Mouse (Mus musculus) heart, embryonic 15.5 days (tissue): ENCODE data around the gene Fads2. TPM values are rescaled to one million over a fixed set of nuclear protein-coding genes. Genes with fewer than 3 reads are reported as not detected.

ENCODE experiments used
- ATAC-seq: fragments of 200-750 bp; cut with Nextera tagmentation; replicated peaks from 2 replicates; pipeline ENCODE4 v1.8.0; 2017; ENCODE audit warnings: low read depth, moderate TSS enrichment; ENCODE audit not compliant: insufficient number of reproducible peaks, insufficient read depth, low FRiP score
- H3K27ac ChIP-seq: fragments of 300-500 bp; sonication (generic); 2 replicates; pipeline ENCODE4 v1.5.1; 2015; ENCODE audit warnings: mild to moderate bottlenecking, inconsistent platforms
- H3K27me3 ChIP-seq: fragments of 300-500 bp; sonication (generic); 2 replicates; pipeline ENCODE4 v1.6.1; 2015; ENCODE audit warnings: inconsistent platforms
- H3K36me3 ChIP-seq: fragments of 300-500 bp; sonication (generic); 2 replicates; pipeline ENCODE4 v1.6.1; 2015; ENCODE audit warnings: mild to moderate bottlenecking, inconsistent platforms
- H3K4me1 ChIP-seq: fragments of 300-500 bp; sonication (generic); replicated peaks from 2 replicates; pipeline ENCODE4 v1.6.1; 2015; ENCODE audit warnings: inconsistent platforms
- H3K4me2 ChIP-seq: fragments of 300-500 bp; sonication (generic); 2 replicates; pipeline ENCODE4 v1.6.1; 2015; ENCODE audit warnings: inconsistent platforms, mild to moderate bottlenecking, moderate library complexity
- H3K4me3 ChIP-seq: fragments of 300-500 bp; sonication (generic); 2 replicates; pipeline ENCODE4 v1.5.1; 2015; ENCODE audit warnings: mild to moderate bottlenecking, inconsistent platforms
- H3K9ac ChIP-seq: fragments of 300-500 bp; sonication (generic); 2 replicates; pipeline ENCODE4 v1.6.1; 2015; ENCODE audit warnings: mild to moderate bottlenecking, inconsistent platforms
- H3K9me3 ChIP-seq: fragments of 300-500 bp; sonication (generic); replicated peaks from 2 replicates; pipeline ENCODE4 v1.6.1; 2016; ENCODE audit warnings: inconsistent platforms
- WGBS: fragments of 180-500 bp; shearing (Covaris S2); methylation state at CpG from one replicate; pipeline ENCODE4 v1.1.7; 2015; ENCODE audit warnings: mixed read lengths; 5-methylcytosine and 5-hydroxymethylcytosine counted together
- polyA plus RNA-seq: library from polyadenylated mRNA; unstranded; fragments of >200 nt; fragmentation: Nextera tagmentation; extraction: Ambion mirVana; gene quantifications from 2 replicates; pipeline ENCODE4 v1.2.1, GENCODE M21; 2015

The Fads2 gene
- polyA plus RNA-seq, 1 experiment from 2014 or later = 29.3 TPM

- H3K27ac ChIP-seq = no peak overlapping the region
- no peaks in the 10 kb centered on the region for H3K27me3 ChIP-seq
- no peaks in the 10 kb centered on the region for H3K9me3 ChIP-seq
- H3K9ac ChIP-seq = no peak overlapping the region
- no peak overlapping the region for H3K4me3 ChIP-seq
- no peaks in the 10 kb centered on the region for H3K4me1 ChIP-seq
- 82% methylated on average over 5 of the region's 5 CpGs for WGBS
- H3K4me2 ChIP-seq = no peak overlapping the region
- peaks cover 71% of the 10 kb centered on the region for H3K36me3 ChIP-seq
- no peak for ATAC-seq
Measured at GRCm38 (mm10) chr19:10071166-10071565, 30.4 kb downstream of the Fads2 start.

GRCm38 (mm10) chr19:10070186-10070980 lies 31.2 kb downstream of the Fads2 start:
- no peaks in the 10 kb centered on the region for H3K4me1 ChIP-seq
- no peak overlapping the region for H3K4me2 ChIP-seq
- H3K36me3 ChIP-seq = peaks cover 66% of the 10 kb centered on the region
- H3K27ac ChIP-seq = no peak overlapping the region
- H3K27me3 ChIP-seq = no peaks in the 10 kb centered on the region
- WGBS = 96% methylated on average over 8 of the region's 8 CpGs
- no peak for ATAC-seq
- H3K9ac ChIP-seq = no peak overlapping the region
- no peak overlapping the region for H3K4me3 ChIP-seq
- no peaks in the 10 kb centered on the region for H3K9me3 ChIP-seq

DNA sequence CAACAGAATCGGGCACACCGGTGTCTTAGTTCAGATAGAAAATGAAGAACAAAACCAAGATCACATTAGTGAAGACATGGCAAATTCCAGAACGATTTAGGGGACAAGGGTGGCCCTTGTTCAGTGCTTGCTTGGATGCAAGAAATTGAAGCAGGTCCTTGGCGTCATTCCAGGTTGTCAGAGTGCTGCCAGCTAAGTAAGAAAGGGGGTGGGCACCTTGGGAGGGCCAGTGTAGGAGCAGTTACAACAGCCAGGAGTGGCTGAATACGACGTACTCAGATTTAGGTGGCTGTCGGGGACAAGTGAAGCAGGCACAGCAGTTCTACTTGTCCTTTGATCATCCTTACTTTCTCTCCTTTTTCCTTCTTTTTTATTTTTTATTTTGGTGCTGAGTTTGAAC lies 33.8 kb downstream of the Fads2 start:
- Histone ChIP-seq H3K4me1 (peaks cover 10% of the 10 kb centered on the region), H3K4me2 (no peak overlapping the region), H3K27ac (no peak overlapping the region), H3K4me3 (no peak overlapping the region), H3K9ac (no peak overlapping the region), H3K9me3 (no peaks in the 10 kb centered on the region), H3K36me3 (peaks cover 44% of the 10 kb centered on the region), H3K27me3 (no peaks in the 10 kb centered on the region)
- WGBS = 81% methylated on average over 7 of the region's 7 CpGs
- ATAC-seq = no peak

- Histone ChIP-seq H3K36me3 (peaks cover 46% of the 10 kb centered on the region), H3K27ac (no peak overlapping the region), H3K9ac (no peak overlapping the region), H3K27me3 (no peaks in the 10 kb centered on the region), H3K9me3 (no peaks in the 10 kb centered on the region), H3K4me1 (peaks cover 10% of the 10 kb centered on the region), H3K4me2 (no peak overlapping the region), H3K4me3 (no peak overlapping the region)
- 88% methylated on average over 3 of the region's 3 CpGs for WGBS
- no peak for ATAC-seq
Measured at GRCm38 (mm10) chr19:10066502-10066901, 35.0 kb downstream of the Fads2 start.

DNA sequence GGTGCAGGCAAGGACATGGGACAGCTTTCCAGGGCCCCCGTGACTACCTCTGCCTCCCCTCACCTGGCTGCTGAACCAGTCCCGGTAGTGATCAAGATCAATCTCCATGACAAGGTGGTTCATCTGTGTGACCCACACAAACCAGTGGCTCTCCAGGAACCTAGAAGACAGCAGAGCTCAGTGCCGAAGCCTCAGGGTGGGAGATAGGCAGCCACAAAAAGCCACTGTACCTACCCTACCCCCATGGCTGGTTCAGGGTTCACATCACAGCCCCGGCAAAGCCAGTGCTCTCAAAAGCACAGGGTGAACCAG lies 35.4 kb downstream of the Fads2 start:
- Histone ChIP-seq H3K9ac (no peak overlapping the region), H3K36me3 (peaks cover 43% of the 10 kb centered on the region), H3K9me3 (no peaks in the 10 kb centered on the region), H3K4me3 (no peak overlapping the region), H3K4me2 (no peak overlapping the region), H3K4me1 (peaks cover 10% of the 10 kb centered on the region), H3K27me3 (no peaks in the 10 kb centered on the region), H3K27ac (no peak overlapping the region)
- WGBS = 83% methylated on average over 4 of the region's 4 CpGs
- no peak for ATAC-seq

GRCm38 (mm10) chr19:10065465-10066188 lies 35.9 kb downstream of the Fads2 start:
- no peaks in the 10 kb centered on the region for H3K9me3 ChIP-seq
- peaks cover 43% of the 10 kb centered on the region for H3K36me3 ChIP-seq
- no peak overlapping the region for H3K4me2 ChIP-seq
- H3K4me3 ChIP-seq = no peak overlapping the region
- H3K4me1 ChIP-seq = peaks cover 13% of the 10 kb centered on the region
- no peak overlapping the region for H3K9ac ChIP-seq
- H3K27me3 ChIP-seq = no peaks in the 10 kb centered on the region
- no peak overlapping the region for H3K27ac ChIP-seq
- WGBS = 81% methylated on average over 5 of the region's 5 CpGs
- ATAC-seq = no peak

GRCm38 (mm10) chr19:10064173-10065012 lies 37.2 kb downstream of the Fads2 start:
- no peaks in the 10 kb centered on the region for H3K27me3 ChIP-seq
- H3K27ac ChIP-seq = peak overlapping the region; percentile 33; the same call in 1 of the 2 replicates
- H3K9ac ChIP-seq = no peak overlapping the region
- peaks cover 30% of the 10 kb centered on the region for H3K36me3 ChIP-seq
- H3K4me2 ChIP-seq = no peak overlapping the region
- 67% methylated on average over 10 of the region's 10 CpGs for WGBS
- H3K4me1 ChIP-seq = peaks cover 20% of the 10 kb centered on the region
- no peak overlapping the region for H3K4me3 ChIP-seq
- no peaks in the 10 kb centered on the region for H3K9me3 ChIP-seq
- ATAC-seq = peak; percentile 16; the same call in 1 of the 2 replicates

- H3K27ac ChIP-seq = no peak overlapping the region
- no peak overlapping the region for H3K4me3 ChIP-seq
- no peak overlapping the region for H3K4me2 ChIP-seq
- no peaks in the 10 kb centered on the region for H3K9me3 ChIP-seq
- H3K36me3 ChIP-seq = peaks cover 30% of the 10 kb centered on the region
- no peak overlapping the region for H3K9ac ChIP-seq
- 88% methylated on average over 5 of the region's 5 CpGs for WGBS
- no peaks in the 10 kb centered on the region for H3K27me3 ChIP-seq
- ATAC-seq = no peak
- peaks cover 20% of the 10 kb centered on the region for H3K4me1 ChIP-seq
Measured at GRCm38 (mm10) chr19:10062862-10063261, 38.7 kb downstream of the Fads2 start.

DNA sequence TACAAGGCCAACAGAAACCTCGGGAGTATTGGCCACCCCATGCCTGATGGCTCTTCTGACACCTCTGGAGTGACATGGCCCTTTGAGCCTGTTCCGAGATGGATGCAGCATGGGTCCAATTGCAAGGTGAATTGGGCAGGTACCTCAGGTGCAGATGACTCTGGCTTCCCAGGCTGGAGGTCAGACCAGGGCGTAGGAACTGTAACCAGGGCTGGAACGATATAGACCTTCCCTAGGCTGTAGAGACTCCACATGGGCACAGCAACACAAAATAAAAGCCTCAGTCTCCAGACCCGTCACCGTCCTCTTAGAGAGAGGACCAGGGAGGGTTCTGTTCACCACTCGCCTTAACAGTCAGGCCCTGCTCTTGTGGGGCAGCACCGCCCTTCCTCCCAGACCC lies 39.3 kb downstream of the Fads2 start:
- Histone ChIP-seq H3K4me1 (peaks cover 20% of the 10 kb centered on the region), H3K36me3 (peaks cover 36% of the 10 kb centered on the region), H3K9ac (no peak overlapping the region), H3K9me3 (no peaks in the 10 kb centered on the region), H3K27me3 (no peaks in the 10 kb centered on the region), H3K4me2 (no peak overlapping the region), H3K27ac (no peak overlapping the region), H3K4me3 (no peak overlapping the region)
- ATAC-seq = no peak
- WGBS = 88% methylated on average over 8 of the region's 8 CpGs

DNA sequence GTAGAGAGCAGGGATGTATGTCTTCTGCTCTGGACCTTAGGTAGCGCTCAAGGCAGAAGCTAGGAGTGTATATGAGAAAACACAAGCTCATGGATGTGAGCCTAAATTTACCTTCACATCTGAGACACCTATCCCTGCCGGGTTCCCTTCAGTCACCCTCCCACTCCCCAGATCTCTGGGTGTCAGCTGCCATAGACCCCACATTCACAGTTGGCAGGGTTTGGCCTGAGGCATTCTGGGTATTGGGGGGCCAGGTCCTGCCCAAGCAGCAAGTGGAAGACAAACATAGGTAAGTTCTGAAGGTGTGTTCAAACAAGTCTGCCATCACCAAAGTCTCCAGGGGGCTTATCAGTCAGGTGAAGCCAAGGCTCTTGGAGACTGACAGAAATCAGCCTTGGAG lies 39.9 kb downstream of the Fads2 start:
- no peak for ATAC-seq
- no peak overlapping the region for H3K9ac ChIP-seq
- H3K4me3 ChIP-seq = no peak overlapping the region
- H3K4me2 ChIP-seq = no peak overlapping the region
- peaks cover 41% of the 10 kb centered on the region for H3K36me3 ChIP-seq
- H3K27me3 ChIP-seq = no peaks in the 10 kb centered on the region
- peaks cover 20% of the 10 kb centered on the region for H3K4me1 ChIP-seq
- H3K9me3 ChIP-seq = no peaks in the 10 kb centered on the region
- 92% methylated on average over 2 of the region's 2 CpGs for WGBS
- no peak overlapping the region for H3K27ac ChIP-seq
